Mouse (Mus musculus): ENCODE measurements around the gene Dbn1. TPM values are rescaled to one million over a fixed set of nuclear protein-coding genes. Genes with fewer than 3 reads are reported as not detected.

Dbn1 gene
- polyA plus RNA-seq, 1 experiment from 2014 or later, result 162 TPM

- Histone ChIP-seq H3K36me3 (no peaks in the 10 kb centered on the region), H3K4me3 (no peak overlapping the region), H3K4me1 (0 out of 2 replicates have a peak, but pooled peaks cover 4% of the 10 kb centered on the region), H3K27ac (no peak overlapping the region), H3K9me3 (no peaks in the 10 kb centered on the region), H3K9ac (no peak overlapping the region), H3K27me3 (no peaks in the 10 kb centered on the region), H3K4me2 (no peak overlapping the region)
- ATAC-seq (ENCODE audit: insufficient number of reproducible peaks, low FRiP score, low TSS enrichment, low read depth), result no peak
- 58% methylated on average over 17 of the region's 17 CpGs for WGBS
These were observed 35.4 kb upstream of the Dbn1 start for GRCm38 (mm10) chr13:55523278-55523677.

- H3K4me2 ChIP-seq, result no peak overlapping the region
- no peak overlapping the region for H3K4me3 ChIP-seq
- H3K4me1 ChIP-seq, result 0 out of 2 replicates have a peak, but pooled peaks cover 3% of the 10 kb centered on the region
- H3K9me3 ChIP-seq, result no peaks in the 10 kb centered on the region
- WGBS, result 61% methylated on average over 8 of the region's 8 CpGs
- ATAC-seq (ENCODE audit: insufficient number of reproducible peaks, low FRiP score, low TSS enrichment, low read depth), result no peak
- no peak overlapping the region for H3K9ac ChIP-seq
- no peaks in the 10 kb centered on the region for H3K27me3 ChIP-seq
- H3K27ac ChIP-seq, result peak overlapping the region; percentile 34; the same call in 1 of the 2 replicates
- H3K36me3 ChIP-seq, result no peaks in the 10 kb centered on the region
These were observed 34.8 kb upstream of the Dbn1 start for GRCm38 (mm10) chr13:55522730-55523129.

- 71% methylated on average over 4 of the region's 4 CpGs for WGBS
- no peak overlapping the region for H3K4me3 ChIP-seq
- H3K36me3 ChIP-seq, result no peaks in the 10 kb centered on the region
- no peaks in the 10 kb centered on the region for H3K27me3 ChIP-seq
- no peak overlapping the region for H3K9ac ChIP-seq
- ATAC-seq (ENCODE audit: insufficient number of reproducible peaks, low FRiP score, low TSS enrichment, low read depth), result no peak
- H3K27ac ChIP-seq, result no peak overlapping the region
- no peaks in the 10 kb centered on the region for H3K9me3 ChIP-seq
- H3K4me2 ChIP-seq, result no peak overlapping the region
- no peaks in the 10 kb centered on the region for H3K4me1 ChIP-seq
These were observed 31.7 kb upstream of the Dbn1 start for GRCm38 (mm10) chr13:55519606-55520005.

- Histone ChIP-seq H3K9ac (no peak overlapping the region), H3K4me2 (no peak overlapping the region), H3K9me3 (no peaks in the 10 kb centered on the region), H3K4me3 (no peak overlapping the region), H3K27ac (no peak overlapping the region), H3K4me1 (peaks cover 10% of the 10 kb centered on the region), H3K36me3 (no peaks in the 10 kb centered on the region), H3K27me3 (no peaks in the 10 kb centered on the region)
- WGBS, result 4% methylated on average over 5 of the region's 5 CpGs
- ATAC-seq (ENCODE audit: insufficient number of reproducible peaks, low FRiP score, low TSS enrichment, low read depth), result no peak
These were observed 29.0 kb upstream of the Dbn1 start for GRCm38 (mm10) chr13:55516955-55517354.

GRCm38 (mm10) chr13:55513828-55514227 lies 25.9 kb upstream of the Dbn1 start:
- H3K4me1 ChIP-seq, result peaks cover 37% of the 10 kb centered on the region
- H3K4me3 ChIP-seq, result peak overlapping the region; percentile 71
- no peak overlapping the region for H3K27ac ChIP-seq
- WGBS, result 35% methylated on average over 9 of the region's 9 CpGs
- peak overlapping the region; percentile 88; the same call in 1 of the 2 replicates for H3K4me2 ChIP-seq
- no peak for ATAC-seq (ENCODE audit: insufficient number of reproducible peaks, low FRiP score, low TSS enrichment, low read depth)
- peaks cover 11% of the 10 kb centered on the region for H3K36me3 ChIP-seq
- no peak overlapping the region for H3K9ac ChIP-seq
- H3K9me3 ChIP-seq, result no peaks in the 10 kb centered on the region
- no peaks in the 10 kb centered on the region for H3K27me3 ChIP-seq

GRCm38 (mm10) chr13:55513111-55513748 lies 25.3 kb upstream of the Dbn1 start, which contains the start of gene Pdlim7:
Pdlim7 (minus strand) TSS chr13:55513676.
- H3K36me3 ChIP-seq, result peaks cover 17% of the 10 kb centered on the region

GRCm38 (mm10) chr13:55512379-55513031 lies 24.6 kb upstream of the Dbn1 start:
- peak; percentile 42; the same call in 1 of the 2 replicates for ATAC-seq (ENCODE audit: insufficient number of reproducible peaks, low FRiP score, low TSS enrichment, low read depth)
- Histone ChIP-seq H3K4me1 (peaks cover 45% of the 10 kb centered on the region), H3K36me3 (peaks cover 25% of the 10 kb centered on the region), H3K9ac (peak overlapping the region; percentile 80), H3K27ac (peak overlapping the region; percentile 84), H3K4me3 (peak overlapping the region; percentile 71), H3K4me2 (peak overlapping the region; percentile 88), H3K27me3 (no peaks in the 10 kb centered on the region), H3K9me3 (no peaks in the 10 kb centered on the region)
- WGBS, result 2% methylated on average over 25 of the region's 25 CpGs

More at GRCm38 (mm10) chr13:55513111-55513748, 25.3 kb upstream of the Dbn1 start, which contains the start of gene Pdlim7:
- no peaks in the 10 kb centered on the region for H3K27me3 ChIP-seq
- peak within 1 kb of the TSS; percentile 71 for H3K4me3 ChIP-seq
- peak within 1 kb of the TSS; percentile 88 for H3K4me2 ChIP-seq
- H3K27ac ChIP-seq, result peak within 1 kb of the TSS; percentile 84
- ATAC-seq (ENCODE audit: insufficient number of reproducible peaks, low FRiP score, low TSS enrichment, low read depth), result peak; percentile 53
- under 1% methylated on average over 55 of the region's 55 CpGs for WGBS
- H3K9ac ChIP-seq, result peak within 1 kb of the TSS; percentile 80
- H3K4me1 ChIP-seq, result peaks cover 41% of the 10 kb centered on the region
- H3K9me3 ChIP-seq, result no peaks in the 10 kb centered on the region

GRCm38 (mm10) chr13:55511492-55511861 lies 23.6 kb upstream of the Dbn1 start:
- peaks cover 35% of the 10 kb centered on the region for H3K36me3 ChIP-seq
- no peaks in the 10 kb centered on the region for H3K9me3 ChIP-seq
- peak overlapping the region; percentile 71 for H3K4me3 ChIP-seq
- 33% methylated on average over 5 of the region's 5 CpGs for WGBS
- H3K4me1 ChIP-seq, result peaks cover 45% of the 10 kb centered on the region
- no peaks in the 10 kb centered on the region for H3K27me3 ChIP-seq
- 0 out of 2 replicates have a peak, but pooled peaks have one; percentile 11 for ATAC-seq (ENCODE audit: insufficient number of reproducible peaks, low FRiP score, low TSS enrichment, low read depth)
- peak overlapping the region; percentile 84 for H3K27ac ChIP-seq
- H3K9ac ChIP-seq, result no peak overlapping the region
- peak overlapping the region; percentile 88 for H3K4me2 ChIP-seq

GRCm38 (mm10) chr13:55510668-55511491 lies 23.0 kb upstream of the Dbn1 start:
- no peaks in the 10 kb centered on the region for H3K27me3 ChIP-seq
- peaks cover 41% of the 10 kb centered on the region for H3K36me3 ChIP-seq
- peak overlapping the region; percentile 71 for H3K4me3 ChIP-seq
- H3K9ac ChIP-seq, result no peak overlapping the region
- ATAC-seq (ENCODE audit: insufficient number of reproducible peaks, low FRiP score, low TSS enrichment, low read depth), result peak; percentile 85
- H3K4me2 ChIP-seq, result peak overlapping the region; percentile 88
- 9% methylated on average over 6 of the region's 6 CpGs for WGBS
- H3K27ac ChIP-seq, result peak overlapping the region; percentile 84
- peaks cover 45% of the 10 kb centered on the region for H3K4me1 ChIP-seq
- no peaks in the 10 kb centered on the region for H3K9me3 ChIP-seq

GRCm38 (mm10) chr13:55510332-55510667 lies 22.4 kb upstream of the Dbn1 start:
- no peak for ATAC-seq (ENCODE audit: insufficient number of reproducible peaks, low FRiP score, low TSS enrichment, low read depth)
- Histone ChIP-seq H3K27ac (peak overlapping the region; percentile 84), H3K9me3 (no peaks in the 10 kb centered on the region), H3K4me2 (peak overlapping the region; percentile 88; the same call in 1 of the 2 replicates), H3K4me1 (peaks cover 45% of the 10 kb centered on the region), H3K4me3 (peak overlapping the region; percentile 71), H3K27me3 (no peaks in the 10 kb centered on the region), H3K36me3 (peaks cover 47% of the 10 kb centered on the region), H3K9ac (no peak overlapping the region)
- 20% methylated on average over 3 of the region's 3 CpGs for WGBS

GRCm38 (mm10) chr13:55508531-55508930 lies 20.6 kb upstream of the Dbn1 start:
- no peak overlapping the region for H3K9ac ChIP-seq
- no peaks in the 10 kb centered on the region for H3K27me3 ChIP-seq
- H3K4me3 ChIP-seq, result no peak overlapping the region
- H3K4me1 ChIP-seq, result peaks cover 42% of the 10 kb centered on the region
- H3K36me3 ChIP-seq, result peaks cover 64% of the 10 kb centered on the region
- ATAC-seq (ENCODE audit: insufficient number of reproducible peaks, low FRiP score, low TSS enrichment, low read depth), result no peak
- H3K9me3 ChIP-seq, result no peaks in the 10 kb centered on the region
- WGBS, result 86% methylated on average over 10 of the region's 10 CpGs
- H3K4me2 ChIP-seq, result no peak overlapping the region
- H3K27ac ChIP-seq, result no peak overlapping the region

Data from limb, embryonic 15.5 days (tissue).